Mouse (Mus musculus): ENCODE measurements around the gene Itsn2.
A peak's percentile ranks its signal among the peaks of the same experiment; 100 is the strongest.
"Not testable (repeated sequence)": the region's sequence is repeated elsewhere in the genome, so short reads cannot be mapped to it uniquely, and the experiment has no call there.

Gene Itsn2

DNA sequence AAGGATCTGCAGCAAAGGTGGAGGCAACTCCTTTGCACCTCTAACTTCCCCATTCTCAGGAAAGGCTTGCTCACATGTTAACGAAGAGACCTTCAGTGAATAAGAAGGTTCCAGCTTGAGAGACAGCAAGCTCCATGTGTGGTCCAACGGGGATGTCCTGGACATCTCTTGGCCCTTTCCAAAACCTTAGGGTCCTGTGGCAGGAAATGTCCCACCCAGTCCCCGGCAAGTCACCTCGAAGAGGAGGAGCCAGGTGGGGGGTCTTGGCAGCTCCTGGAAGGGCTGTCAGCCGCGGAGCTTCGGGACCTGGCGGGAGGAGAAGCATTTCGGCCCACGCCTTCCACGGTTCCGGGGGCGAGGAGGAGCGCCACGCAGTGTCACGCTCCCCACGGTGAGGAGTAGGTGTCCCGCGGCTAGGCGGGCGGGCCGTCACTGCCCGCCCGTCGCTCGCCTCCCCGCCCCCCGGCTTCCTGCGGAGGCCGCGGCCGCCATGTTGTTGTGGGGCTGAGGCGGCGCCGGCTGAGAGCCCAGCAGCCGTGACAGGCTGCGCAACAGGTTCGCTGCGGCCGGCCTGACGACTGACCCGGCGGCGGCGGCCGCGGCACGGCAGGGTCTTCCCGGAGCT, at the start of gene Itsn2, which contains the start of gene Gm3625:
Gene Itsn2 (plus strand): TSS at position 98 of the 625 bp plus-strand sequence.
Gene Gm3625 (minus strand): TSS at position 387 of the 625 bp plus-strand sequence.
- peak; percentile 81 for DNase-seq (ENCODE audit: low read depth, low spot score)

DNA sequence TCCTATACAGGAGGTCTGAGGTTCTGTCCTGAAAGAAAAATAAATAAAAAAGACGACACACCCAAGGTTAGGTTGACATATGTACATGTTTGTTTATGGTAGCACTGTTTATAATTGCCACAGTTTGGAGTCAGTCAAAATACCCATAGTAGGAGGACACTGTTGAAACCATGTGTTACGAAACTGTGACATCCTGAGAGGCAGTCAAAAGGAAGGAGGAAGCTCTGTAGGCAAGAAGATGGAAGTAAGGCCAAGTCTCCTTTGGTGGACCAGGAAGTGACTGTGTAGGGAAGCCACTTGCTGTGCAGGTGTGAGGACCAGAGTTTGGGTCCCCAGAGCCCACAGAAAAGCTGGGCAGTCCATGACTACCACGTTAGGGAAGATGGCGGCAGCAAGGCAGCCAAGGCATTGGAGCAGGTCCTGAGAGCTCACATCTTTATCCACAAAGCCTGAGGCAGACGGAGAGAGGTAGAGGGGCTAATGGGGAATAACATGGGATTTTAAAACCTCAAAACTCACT, 48.0 kb upstream of the Itsn2 start:
- no peak for DNase-seq (ENCODE audit: low read depth, low spot score)

DNA sequence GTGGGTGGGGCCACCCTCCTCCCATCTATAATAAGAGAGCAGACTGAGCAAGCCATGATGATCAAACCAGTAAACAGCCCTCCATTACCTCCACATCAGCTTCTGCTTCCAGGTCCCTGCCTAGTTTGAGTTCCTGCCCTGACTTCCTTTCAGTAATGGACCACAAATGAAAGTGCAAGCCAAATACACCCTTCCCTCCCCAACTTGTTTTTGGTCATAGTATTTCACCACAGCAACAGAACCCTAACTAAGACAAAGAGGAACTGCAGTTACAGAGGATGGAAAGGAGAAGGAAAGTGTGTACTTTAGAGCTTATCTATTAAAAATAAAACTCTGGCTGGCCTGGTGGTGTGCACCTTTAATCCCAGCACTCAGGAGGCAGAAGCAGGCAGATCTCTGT, 47.0 kb upstream of the Itsn2 start:
- no peak for DNase-seq (ENCODE audit: low read depth, low spot score)

DNA sequence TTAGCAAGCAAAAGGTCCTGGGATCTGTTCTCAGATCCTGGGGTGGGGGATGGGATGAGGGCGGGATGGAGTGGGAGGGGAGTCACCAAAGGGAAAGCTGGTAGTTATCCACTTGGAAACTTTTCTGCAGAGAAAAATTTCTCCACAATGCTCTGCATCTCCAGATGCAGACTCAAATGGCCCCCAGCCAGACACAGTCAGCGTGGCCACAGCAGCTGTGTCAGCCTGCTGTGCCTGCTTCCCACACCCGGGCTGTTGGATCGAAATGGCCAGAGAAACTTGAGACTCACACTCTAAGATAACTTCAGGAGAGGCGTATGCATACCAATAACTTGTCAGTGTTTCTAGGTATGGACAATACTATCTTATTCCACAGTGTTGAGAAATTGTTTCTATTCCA, 45.9 kb upstream of the Itsn2 start:
- DNase-seq (ENCODE audit: low read depth, low spot score): no peak

DNA sequence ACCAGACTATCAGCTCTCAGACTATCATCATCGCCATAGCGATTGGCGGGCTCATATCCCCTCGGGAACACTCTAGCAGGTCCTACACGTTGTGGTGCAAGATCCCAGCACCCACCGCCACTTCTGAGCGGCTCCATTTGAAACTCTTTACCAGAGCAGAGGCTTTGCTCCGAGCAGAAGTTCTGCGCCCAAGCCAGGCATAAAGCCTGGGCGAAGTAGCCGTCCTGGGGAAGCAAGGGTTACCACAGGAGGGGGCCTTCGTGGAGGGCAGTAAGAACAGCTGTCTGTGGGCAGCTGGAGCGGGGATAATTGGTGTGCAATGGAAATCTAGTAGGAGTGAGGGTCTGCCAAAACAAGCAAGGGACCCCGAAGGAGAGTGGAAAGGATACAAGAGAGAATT, 44.9 kb upstream of the Itsn2 start:
- DNase-seq (ENCODE audit: low read depth, low spot score): no peak

DNA sequence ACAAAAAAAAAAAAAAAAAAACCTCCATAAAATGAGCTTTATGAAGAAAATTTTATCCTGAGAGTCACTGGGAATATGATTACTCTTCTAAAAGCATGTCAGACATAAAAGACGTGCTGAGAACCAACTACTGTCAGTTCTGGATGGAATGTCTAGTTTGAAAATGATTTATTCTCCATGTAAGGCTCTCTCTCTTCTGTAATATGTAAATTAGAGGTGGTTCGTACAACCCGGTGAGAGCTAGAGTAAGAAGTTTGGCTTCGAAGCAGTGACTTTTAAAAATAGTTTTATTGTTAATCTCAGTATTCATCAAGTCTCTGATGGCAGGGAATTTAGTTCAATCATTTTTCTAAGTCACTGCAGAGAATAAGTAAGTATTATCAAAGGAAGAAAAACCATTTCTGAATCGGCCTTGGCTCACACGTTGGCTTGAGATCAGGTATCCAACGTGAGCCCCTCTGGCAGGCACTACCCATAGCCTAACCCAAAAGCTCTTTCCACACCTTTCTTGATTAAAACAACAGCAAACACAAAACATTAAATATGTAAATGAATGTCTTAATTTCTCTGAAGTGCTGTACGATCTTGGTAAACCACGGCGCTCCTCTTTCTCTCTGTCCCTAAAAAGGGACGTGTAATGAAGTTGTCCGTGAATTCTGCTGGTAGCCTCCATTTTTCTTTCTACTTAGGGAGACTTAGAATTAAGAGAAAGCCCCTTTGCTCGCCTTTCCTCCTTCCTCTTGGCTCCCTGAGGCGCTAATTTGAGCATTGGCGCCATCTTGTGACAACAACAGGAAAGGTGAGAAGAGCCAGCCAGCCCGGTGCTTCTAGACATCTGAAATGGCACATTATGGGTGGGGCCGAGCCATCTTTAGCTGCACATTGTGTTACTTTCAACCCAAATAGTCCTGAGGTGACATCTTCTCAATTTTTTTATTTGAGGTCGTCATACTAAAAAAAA, 44.1 kb upstream of the Itsn2 start:
- DNase-seq (ENCODE audit: low read depth, low spot score): peak; percentile 89

DNA sequence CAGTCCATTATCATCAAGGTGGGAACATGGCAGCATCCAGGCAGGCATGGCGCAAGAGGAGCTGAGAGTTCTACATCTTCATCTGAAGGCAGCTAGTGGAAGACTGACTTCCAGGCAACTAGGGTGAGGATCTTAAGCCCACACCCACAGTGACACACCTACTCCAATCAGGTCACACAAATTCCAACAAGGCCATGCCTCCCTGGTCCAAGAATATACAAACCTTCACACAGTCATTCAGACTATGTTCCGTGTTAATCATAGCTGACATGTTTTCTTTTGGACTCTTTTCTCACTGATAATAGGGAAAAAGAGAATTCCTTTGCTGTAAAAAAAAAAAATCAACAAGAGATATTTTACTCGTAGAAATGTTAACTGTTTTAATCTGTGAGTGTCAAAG, 38.7 kb upstream of the Itsn2 start:
- not testable (repeated sequence) for DNase-seq (ENCODE audit: low read depth, low spot score)

DNA sequence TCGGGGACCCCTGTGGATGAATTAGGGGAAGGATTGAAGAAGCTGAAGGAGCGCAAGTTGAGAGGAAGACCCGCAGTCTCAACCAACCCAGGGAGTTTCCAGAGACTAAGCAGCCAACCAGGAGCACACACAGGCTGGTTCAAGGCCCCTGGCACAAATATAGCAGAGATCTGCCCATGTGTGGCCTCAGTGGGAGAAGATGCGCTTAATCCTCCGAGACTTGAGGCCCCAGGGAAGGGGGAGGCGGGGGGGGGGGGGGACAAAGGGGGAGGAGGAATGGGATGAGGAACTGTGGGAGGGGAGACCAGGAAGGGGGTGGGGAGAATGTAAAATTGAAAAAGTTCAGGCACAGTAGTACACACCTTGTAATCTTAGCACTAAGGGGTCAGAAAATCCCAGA, 37.0 kb upstream of the Itsn2 start:
- DNase-seq (ENCODE audit: low read depth, low spot score): no peak

DNA sequence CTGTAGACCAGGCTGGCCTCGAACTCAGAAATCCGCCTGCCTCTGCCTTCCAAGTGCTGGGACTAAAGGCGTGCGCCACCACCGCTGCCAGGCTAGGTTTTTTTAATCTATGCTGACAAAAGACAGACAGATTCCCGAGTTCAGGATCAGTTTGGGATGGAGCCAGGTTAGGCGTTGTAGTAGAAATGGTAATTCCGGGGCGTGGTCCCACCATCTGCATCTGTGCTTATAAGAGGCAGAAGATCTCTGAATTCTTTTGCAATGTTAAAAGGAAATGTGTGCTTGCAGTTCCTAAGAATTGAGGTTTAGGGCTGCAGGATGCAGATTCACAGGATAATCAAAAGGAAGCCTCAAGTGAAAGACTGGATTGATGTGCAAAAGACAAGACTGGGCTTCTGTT, 35.5 kb upstream of the Itsn2 start:
- DNase-seq (ENCODE audit: low read depth, low spot score): no peak

DNA sequence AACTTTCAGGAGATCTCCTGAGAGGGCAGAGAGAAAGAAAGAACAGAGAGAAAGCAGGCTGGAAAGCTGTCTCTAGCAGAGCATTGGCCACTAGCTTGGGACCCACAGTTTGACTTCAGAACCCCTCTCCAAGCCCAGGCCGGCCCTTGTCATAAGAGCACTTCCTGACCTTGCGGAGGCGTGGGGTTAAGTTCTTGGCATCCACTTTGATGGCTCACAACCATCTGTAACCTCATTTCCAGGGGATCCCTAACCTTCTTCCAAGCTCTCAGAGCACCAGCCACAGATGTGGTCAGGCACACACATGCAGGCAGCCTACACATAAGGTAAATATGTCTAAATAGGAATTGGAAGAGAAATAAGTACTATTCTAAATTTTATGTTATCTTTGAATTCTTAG, 35.0 kb upstream of the Itsn2 start:
- DNase-seq (ENCODE audit: low read depth, low spot score): no peak

DNA sequence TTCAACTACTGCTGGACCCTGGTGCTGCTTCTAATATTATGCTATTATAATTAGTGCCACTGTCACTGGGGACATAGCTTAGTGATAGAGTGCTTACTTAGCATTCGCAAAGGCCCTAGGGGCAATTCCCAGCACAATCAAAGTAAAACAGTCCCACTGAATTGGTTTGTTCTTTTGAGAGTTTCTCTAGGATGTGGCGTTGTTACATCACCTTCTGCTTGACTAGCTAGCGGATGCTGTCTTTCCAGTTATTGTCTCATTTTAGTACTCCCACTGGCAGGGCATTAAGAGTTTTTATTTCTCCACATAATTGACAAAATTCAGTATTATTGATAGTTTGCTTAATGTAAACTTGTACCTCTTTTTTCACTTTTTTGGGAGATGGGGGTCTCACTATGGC, 34.4 kb upstream of the Itsn2 start:
- no peak for DNase-seq (ENCODE audit: low read depth, low spot score)

DNA sequence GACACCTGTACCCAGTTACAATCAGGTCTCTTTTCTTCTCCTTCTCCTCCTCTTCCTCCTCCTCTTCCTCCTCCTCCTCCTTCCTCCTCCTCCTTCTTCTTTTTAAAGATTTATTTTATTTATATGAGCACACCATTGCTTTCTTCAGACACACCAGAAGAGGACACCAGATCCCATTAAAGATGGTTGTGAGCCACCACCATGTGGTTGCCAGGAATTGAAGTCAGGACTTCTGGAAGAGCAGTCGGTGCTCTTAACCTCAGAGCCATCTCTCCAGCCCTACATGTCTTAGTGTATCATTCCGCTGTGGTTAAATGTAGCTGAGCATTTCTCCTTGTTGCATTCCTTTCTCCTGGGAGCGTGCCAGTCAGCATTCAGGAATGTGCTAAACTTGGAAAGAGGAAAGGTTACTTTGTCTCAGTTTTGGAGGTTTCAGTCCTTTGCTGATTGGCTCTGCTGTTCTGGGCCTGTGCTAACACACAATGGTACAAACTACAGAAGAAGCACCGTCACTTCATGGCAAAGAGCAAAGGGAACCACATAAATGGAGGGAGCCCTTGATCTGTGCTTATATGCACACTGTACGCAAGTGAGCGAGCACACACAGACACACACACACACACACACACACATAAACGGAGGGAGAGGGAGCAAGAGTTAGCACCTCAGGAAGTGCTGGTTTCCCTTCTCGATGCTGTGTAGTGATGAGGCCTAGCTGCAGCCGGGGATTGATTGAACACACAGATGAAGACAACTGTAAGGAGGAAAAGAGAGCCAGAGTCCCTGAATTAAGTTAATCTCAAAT, 33.8 kb upstream of the Itsn2 start:
- peak; percentile 27 for DNase-seq (ENCODE audit: low read depth, low spot score)

DNA sequence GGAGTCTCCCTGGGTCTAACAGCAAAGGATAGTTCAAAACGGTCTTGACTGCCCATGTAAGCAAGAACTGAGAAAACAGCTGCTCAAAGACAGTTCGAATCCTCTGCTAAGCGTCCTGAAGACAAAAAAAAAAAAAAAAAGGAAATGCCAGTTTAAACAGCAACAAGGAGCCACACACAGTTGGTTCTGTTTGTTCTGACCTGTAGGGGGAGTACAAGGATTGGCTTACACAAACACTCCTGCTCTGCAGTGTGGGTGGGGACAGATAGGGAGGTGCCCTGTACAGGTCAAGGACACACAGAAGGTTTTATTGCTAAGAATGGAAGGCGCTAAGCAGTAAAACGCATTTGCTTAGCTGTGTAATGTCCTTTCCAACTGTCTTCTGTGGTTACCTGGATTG, 20.6 kb upstream of the Itsn2 start:
- DNase-seq (ENCODE audit: low read depth, low spot score): peak; percentile 79

DNA sequence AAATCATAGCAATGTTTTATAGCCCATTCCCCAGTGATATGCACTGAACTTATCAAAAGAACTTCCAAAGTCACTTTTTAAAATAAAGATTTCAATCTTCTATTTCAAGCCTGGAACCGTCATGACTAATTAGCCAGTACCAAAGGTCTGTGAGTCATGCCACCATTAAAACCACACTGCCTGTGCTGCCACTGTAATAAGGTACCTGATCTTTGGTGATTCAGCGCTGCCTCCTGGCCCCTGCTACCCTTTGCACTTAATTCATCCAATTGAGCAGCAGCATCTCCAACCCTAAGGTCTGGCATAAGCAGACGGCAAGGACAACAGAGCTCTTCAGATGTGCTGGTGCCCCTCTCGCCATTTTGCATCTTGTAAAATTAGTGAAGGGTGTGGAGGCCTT, 18.4 kb upstream of the Itsn2 start:
- DNase-seq (ENCODE audit: low read depth, low spot score): no peak

DNA sequence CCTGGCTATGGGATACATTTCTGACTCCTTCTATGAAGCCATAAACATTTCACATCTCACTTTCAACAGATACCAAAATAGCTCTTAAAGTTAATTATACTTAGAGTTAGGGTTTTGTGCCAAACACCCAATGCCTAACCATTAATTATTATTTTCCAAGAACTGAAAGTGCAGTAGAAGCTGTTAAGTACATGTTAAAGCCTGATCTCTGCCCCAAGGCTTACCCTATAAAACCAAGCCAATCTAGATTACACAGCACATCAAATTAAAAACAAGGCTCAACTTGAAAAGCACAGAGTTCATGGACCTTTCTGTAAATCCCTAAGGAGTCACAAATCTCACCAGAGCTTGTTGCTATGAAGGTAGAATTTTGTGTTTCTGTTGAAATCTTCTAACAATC, 10.1 kb upstream of the Itsn2 start:
- no peak for DNase-seq (ENCODE audit: low read depth, low spot score)

DNA sequence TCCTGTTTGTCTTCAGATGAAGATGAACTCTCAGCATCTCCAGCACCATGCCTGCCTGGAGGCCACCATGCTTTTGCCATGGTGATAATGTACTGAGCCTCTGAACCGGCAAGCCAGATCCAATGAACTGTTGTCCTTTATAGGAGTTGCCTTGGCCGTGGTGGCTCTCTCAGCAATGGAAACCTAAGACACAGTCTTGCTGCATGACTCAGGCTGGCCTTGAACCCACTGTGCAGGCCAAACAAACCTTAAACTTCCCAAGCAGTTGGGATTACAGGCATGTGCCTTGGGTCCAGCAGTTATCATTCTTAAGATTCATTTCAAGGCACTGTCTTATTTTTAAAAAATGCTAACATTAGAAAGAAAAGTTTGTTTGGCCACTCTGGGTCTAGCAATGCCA, 4.6 kb upstream of the Itsn2 start:
- no peak for DNase-seq (ENCODE audit: low read depth, low spot score)

DNA sequence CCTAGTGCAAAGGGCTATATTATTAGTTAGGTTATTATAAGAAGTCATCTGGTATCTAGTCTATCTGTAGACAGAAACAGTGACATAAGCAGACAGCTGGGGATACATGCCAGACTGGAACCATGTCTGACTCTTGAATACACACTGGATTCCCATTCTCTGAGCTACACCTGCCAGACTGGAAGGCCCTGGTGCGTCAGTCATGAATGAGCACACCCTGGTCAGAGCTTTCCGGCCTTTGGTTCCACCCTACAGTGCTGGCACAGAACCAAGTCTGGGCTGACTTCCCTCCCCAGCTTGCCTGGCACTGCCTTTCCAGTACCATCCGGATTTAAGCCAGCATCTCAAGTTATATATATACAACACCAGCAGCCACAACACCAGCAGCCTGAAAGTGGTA, 3.8 kb upstream of the Itsn2 start:
- peak; percentile 63 for DNase-seq (ENCODE audit: low read depth, low spot score)

DNA sequence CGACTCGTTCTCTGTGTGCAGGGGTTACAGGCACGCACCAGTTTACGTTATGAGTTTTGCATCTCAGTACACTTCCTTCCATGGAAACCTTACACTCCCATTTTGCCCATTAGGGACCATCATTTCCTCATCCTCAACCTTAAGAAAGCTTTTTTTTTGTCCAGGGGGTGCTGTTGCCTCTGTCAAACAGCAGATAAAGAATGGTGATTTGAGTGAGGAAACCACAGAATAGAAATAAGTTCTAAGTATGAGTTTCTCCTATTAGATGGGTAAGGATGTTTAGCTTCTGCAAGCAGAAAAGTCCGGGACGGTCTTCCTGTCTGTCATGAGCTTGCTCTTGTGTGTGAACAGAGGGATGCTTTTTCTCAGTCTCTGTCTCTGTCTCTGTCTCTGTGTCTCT, 413 bp upstream of the Itsn2 start:
- no peak for DNase-seq (ENCODE audit: low read depth, low spot score)

DNA sequence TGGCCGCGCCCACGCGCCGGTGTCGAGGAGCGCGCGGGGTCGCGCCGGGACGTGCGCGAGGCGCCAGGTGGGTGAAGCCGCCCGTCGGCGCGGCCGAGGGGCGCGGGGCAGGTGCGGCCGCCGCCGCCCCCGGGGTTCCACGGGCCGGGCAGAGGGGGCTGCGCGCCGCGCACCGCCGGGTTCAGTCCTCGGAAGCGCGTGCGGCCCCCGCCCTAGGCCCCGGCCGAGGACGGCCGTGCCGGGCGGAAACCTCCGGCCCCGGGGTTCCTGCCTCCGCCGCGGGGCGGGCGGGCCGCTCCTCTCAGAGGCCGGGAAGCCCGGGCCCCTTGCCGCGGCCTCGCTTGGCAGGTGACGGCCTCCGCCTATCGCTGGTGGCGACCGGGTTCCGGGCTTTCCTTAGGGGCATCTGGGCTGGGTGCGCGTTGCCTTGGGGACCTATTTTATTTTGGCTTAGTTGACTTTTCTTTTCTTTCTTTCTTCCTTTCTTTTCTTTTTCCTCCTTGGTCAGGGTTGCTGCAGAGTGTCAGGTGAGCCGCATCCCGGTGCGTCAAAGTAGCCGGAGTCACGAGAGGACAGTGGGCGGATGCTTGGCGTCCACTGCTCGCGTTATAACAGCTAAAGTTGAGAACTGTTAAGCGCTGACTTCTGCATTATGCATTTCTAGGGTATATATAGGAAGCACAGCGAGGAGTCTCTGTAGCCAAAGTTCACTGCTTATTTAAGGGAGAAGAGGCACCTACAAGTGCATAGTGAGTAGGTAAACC, 910 bp downstream of the Itsn2 start:
- DNase-seq (ENCODE audit: low read depth, low spot score): peak; percentile 64

DNA sequence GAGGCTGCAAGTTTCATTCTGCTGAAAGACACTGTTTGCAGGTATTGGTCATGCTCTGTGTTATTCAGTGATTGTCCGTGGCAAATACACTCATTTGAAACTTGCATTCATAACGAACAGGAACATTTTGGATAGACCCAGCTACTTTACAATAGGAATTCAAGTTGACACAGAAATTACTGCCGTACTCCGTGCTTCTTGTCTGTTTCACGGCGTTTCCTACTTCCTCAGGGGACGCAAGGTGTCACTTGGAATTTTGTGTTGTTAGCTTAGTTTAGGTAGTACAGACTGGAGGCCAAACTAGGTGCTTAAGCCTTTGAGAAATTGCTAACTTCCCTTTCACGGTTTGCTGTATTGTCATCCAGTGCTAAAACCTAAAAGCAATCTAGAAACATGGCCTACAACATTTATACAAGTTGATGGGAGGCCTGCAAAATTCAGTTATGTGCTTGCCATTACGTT, 1.5 kb downstream of the Itsn2 start:
- DNase-seq (ENCODE audit: low read depth, low spot score): no peak

DNA sequence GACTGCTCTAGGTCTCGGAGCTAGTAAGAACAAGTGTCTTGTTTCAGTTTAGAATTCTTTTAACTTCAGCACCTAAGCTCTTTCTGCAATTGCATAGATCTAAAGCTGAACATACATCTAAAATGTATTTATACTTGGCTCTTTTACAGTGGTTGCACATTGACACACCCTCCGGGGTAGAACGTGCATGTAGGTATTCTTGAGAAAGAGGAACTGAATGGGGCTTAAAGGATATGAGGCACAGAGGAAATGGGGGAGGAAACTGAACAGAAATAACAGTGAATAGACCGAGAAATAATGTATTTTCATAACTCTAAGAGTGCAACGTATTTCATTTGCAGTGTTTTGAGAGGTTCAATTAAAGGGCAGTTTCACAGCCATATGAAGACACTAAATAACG, 2.6 kb downstream of the Itsn2 start:
- DNase-seq (ENCODE audit: low read depth, low spot score): no peak

All from brain, adult 2 months (tissue).